Mouse (Mus musculus): ENCODE results near the gene Senp2.

DNA sequence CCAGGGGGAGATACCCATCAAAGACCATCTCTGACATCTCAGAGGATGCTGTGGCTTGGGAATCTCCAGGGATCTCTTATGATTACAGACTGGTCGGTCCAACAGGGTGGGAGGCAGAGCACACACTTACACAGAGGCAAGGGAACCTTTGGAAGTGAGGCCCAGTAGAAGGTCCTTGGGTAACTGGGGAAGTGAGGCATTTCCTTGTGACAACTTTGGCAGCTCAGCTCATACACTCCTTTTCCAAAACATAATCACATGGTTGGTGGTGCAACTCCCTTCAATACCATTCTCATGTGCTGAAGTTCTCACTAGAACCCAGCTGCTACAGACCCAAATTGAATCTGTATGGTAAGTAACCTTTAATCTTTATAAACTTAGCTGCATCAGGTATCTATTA is 86.5 kb downstream of the Senp2 start:
- TF ChIP-seq ZC3H11A (IDR thresholded peaks at IDR 0.05; ENCODE audit: low read depth, low read length) (no peak), CTCF (conservative IDR thresholded peaks at IDR 0.05 in 1 of 2, IDR thresholded peaks at IDR 0.05 in 1 of 2; ENCODE audit: low read depth in 2 of 2, low read length in 2 of 2) (no peak), NELFE (IDR thresholded peaks at IDR 0.05; ENCODE audit: low read depth, low read length) (no peak), MAZ (IDR thresholded peaks at IDR 0.05; ENCODE audit: low read depth, low read length) (no peak), POLR2A (IDR thresholded peaks at IDR 0.05; ENCODE audit: low read depth, low read length) (no peak), MEF2A (IDR thresholded peaks at IDR 0.05; ENCODE audit: borderline replicate concordance, low read depth, low read length) (no peak), ELF1 (IDR thresholded peaks at IDR 0.05; ENCODE audit: low read depth, low read length) (no peak)

Measured in CH12.LX (cell line).